Mouse (Mus musculus): ENCODE measurements at regions not wholly inside any gene's neighbourhood (a gene's known extent, or its start where the extent isn't known, plus 50 kb on each side); places are given as distances from the start of the nearest gene placed in this dataset.
"Not testable (repeated sequence)": the region's sequence is repeated elsewhere in the genome, so short reads cannot be mapped to it uniquely, and the experiment has no call there.

DNA sequence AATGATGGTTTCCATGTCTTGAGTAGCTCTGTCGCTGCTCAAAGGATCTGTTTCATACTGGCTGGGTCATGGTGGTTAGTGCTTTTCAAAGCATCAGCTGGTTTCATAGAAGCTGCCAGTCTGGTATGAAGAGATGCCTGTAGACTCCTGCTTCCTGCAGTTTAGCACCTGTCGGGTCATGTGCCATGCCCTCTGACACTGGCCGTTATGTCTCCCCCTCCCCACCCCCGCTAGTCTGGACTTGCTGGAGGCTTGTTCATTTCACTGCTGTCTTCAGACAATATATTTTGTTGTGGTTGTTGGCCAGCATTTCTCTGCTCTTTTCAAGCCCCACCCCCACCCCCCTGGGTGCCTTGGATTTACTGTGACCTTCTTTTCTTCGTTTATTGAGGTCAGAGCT is 450.1 kb downstream of the Tcerg1l start:
- Histone ChIP-seq H3K4me1 (no peaks in the 10 kb centered on the region), H3K9ac (no peak overlapping the region), H3K4me2 (no peak overlapping the region), H3K36me3 (no peaks in the 10 kb centered on the region), H3K4me3 (replicated peaks) (no peak overlapping the region), H3K27me3 (replicated peaks) (no peaks in the 10 kb centered on the region), H3K9me3 (no peaks in the 10 kb centered on the region), H3K27ac (no peak overlapping the region)
- no peak for ATAC-seq (ENCODE audit: insufficient read depth, low FRiP score, low read depth)
- WGBS, result 31% methylated on average over 5 of the region's 5 CpGs

DNA sequence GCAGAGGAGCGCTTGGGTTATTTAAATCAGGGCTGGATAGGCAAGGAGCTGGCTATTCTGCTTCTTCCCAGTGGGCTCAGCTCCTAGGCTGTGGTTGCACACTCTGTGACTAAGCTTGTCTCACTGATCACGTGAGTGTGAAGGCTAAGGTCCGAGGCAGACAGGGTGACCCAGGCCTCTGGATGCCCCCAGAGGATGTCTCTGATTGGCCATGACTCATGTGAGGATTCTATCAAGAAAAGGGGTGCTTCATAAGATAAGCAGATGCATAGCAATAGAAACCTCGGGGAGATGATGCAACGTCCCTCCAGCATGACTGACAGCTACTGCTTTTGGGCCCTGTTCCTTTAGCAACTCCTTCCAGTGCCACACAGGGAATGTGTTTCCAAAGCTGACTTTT is 440.2 kb downstream of the Tcerg1l start:
- Histone ChIP-seq H3K4me2 (no peak overlapping the region), H3K36me3 (no peaks in the 10 kb centered on the region), H3K27me3 (replicated peaks) (no peaks in the 10 kb centered on the region), H3K4me1 (no peaks in the 10 kb centered on the region), H3K27ac (no peak overlapping the region), H3K9me3 (no peaks in the 10 kb centered on the region), H3K9ac (no peak overlapping the region), H3K4me3 (replicated peaks) (no peak overlapping the region)
- no peak for ATAC-seq (ENCODE audit: insufficient read depth, low FRiP score, low read depth)
- WGBS, result 70% methylated on average over 5 of the region's 5 CpGs

DNA sequence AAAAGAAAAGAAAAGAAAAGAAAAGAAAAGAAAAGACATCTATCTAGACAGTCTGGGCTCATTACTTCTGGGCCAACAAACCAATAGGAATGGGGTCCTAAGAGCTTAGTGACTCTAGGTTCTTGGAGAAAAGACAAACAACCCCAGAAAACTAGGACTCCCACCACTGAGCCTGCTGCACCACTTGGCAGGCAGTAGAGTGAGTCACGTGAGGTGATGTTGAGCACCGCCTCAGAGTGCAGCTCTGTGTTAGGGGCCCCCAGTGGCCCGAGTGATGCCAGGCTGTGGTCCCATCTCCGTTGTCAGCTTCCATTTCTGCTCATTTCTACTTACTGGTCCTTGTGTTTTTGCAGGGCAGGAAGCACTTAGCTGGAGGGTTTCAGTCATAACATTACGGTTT is 439.7 kb downstream of the Tcerg1l start:
- no peak for ATAC-seq (ENCODE audit: insufficient read depth, low FRiP score, low read depth)
- Histone ChIP-seq H3K27ac (no peak overlapping the region), H3K9me3 (no peaks in the 10 kb centered on the region), H3K9ac (no peak overlapping the region), H3K4me2 (no peak overlapping the region), H3K27me3 (replicated peaks) (no peaks in the 10 kb centered on the region), H3K4me3 (replicated peaks) (no peak overlapping the region), H3K36me3 (no peaks in the 10 kb centered on the region), H3K4me1 (no peaks in the 10 kb centered on the region)
- 73% methylated on average over 5 of the region's 5 CpGs for WGBS

DNA sequence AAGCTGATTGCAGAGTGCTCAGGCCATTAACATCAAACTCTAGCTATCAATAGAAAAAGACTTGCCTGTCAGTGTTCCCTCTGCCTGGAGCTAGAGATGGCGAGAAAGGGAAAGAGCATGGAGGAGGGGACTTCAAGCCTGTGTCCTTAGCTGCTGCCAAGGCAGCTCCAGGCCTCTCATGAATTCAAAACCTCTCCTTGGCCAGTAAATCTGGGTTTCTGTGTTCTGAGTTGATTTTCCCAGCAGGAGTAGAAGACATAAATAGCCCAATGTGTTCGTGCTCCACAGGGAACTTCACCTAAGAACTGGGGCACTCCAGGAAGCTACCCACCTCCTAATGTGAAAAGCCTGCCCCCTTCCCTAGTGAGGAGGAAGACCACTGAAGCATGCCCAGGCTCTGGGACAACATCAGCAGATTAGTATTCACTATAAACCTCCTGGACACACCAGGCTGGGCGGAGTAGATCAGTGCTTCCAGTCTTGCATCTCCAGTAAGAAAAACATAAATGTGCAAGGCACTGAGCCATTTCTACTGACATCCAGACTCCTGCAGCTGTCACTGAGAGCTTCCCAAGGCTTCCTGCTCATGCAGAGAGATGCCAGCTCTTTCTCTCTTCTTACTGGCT is 433.9 kb downstream of the Tcerg1l start:
- Histone ChIP-seq H3K4me2 (no peak overlapping the region), H3K4me1 (no peaks in the 10 kb centered on the region), H3K9ac (no peak overlapping the region), H3K36me3 (no peaks in the 10 kb centered on the region), H3K27me3 (replicated peaks) (no peaks in the 10 kb centered on the region), H3K9me3 (no peaks in the 10 kb centered on the region), H3K4me3 (replicated peaks) (no peak overlapping the region), H3K27ac (no peak overlapping the region)
- ATAC-seq (ENCODE audit: insufficient read depth, low FRiP score, low read depth), result no peak
- WGBS, result 51% methylated on average over 3 of the region's 3 CpGs

GRCm38 (mm10) chr7:137974705-137975104 is 422.8 kb downstream of the Tcerg1l start:
- 89% methylated on average over 5 of the region's 5 CpGs for WGBS
- no peak for ATAC-seq (ENCODE audit: insufficient read depth, low FRiP score, low read depth)

DNA sequence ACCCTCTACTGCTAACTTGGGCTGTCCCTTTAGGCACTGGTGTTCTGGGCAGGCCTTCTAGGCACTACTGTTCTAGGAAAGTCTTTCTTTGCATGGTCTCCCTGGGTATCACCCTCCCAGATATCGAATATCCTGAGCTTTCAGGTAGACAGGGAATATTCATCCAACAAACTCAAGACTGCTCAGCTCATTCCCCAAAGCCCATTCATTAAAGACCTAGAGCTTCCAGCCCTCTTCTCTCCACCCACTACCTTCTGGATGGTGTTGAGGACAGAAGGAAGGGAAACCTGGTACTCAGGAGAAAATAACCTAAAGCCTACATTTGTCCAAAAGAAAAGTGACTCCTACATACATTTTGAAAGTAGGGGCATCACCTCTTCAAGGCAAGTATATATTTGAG is 420.0 kb downstream of the Tcerg1l start:
- no peaks in the 10 kb centered on the region for H3K36me3 ChIP-seq
- no peaks in the 10 kb centered on the region for H3K27me3 ChIP-seq (replicated peaks)
- H3K4me1 ChIP-seq, result no peaks in the 10 kb centered on the region
- no peak overlapping the region for H3K4me3 ChIP-seq (replicated peaks)
- H3K4me2 ChIP-seq, result no peak overlapping the region
- WGBS, result 68% methylated on average over 1 of the region's 1 CpGs
- H3K9ac ChIP-seq, result no peak overlapping the region
- no peak for ATAC-seq (ENCODE audit: insufficient read depth, low FRiP score, low read depth)
- H3K27ac ChIP-seq, result no peak overlapping the region
- no peaks in the 10 kb centered on the region for H3K9me3 ChIP-seq

More at GRCm38 (mm10) chr7:137974705-137975104, 422.8 kb downstream of the Tcerg1l start:
- Histone ChIP-seq H3K36me3 (no peaks in the 10 kb centered on the region), H3K4me1 (no peaks in the 10 kb centered on the region), H3K9me3 (no peaks in the 10 kb centered on the region), H3K4me3 (replicated peaks) (no peak overlapping the region), H3K9ac (no peak overlapping the region), H3K27me3 (replicated peaks) (no peaks in the 10 kb centered on the region), H3K4me2 (no peak overlapping the region), H3K27ac (no peak overlapping the region)

- Histone ChIP-seq H3K4me3 (replicated peaks) (no peak overlapping the region), H3K4me1 (no peaks in the 10 kb centered on the region), H3K4me2 (no peak overlapping the region), H3K9ac (no peak overlapping the region), H3K36me3 (no peaks in the 10 kb centered on the region), H3K27me3 (replicated peaks) (no peaks in the 10 kb centered on the region), H3K9me3 (no peaks in the 10 kb centered on the region), H3K27ac (no peak overlapping the region)
- WGBS, result 66% methylated on average over 4 of the region's 4 CpGs
- ATAC-seq (ENCODE audit: insufficient read depth, low FRiP score, low read depth), result no peak
These were observed 418.2 kb downstream of the Tcerg1l start for GRCm38 (mm10) chr7:137979361-137979760.

GRCm38 (mm10) chr7:138005806-138006205 is 391.7 kb downstream of the Tcerg1l start:
- Histone ChIP-seq H3K27me3 (replicated peaks) (no peaks in the 10 kb centered on the region), H3K4me2 (no peak overlapping the region), H3K9me3 (no peaks in the 10 kb centered on the region), H3K27ac (no peak overlapping the region), H3K36me3 (no peaks in the 10 kb centered on the region), H3K4me3 (replicated peaks) (no peak overlapping the region), H3K4me1 (no peaks in the 10 kb centered on the region), H3K9ac (no peak overlapping the region)
- no peak for ATAC-seq (ENCODE audit: insufficient read depth, low FRiP score, low read depth)
- WGBS, result 8% methylated on average over 3 of the region's 3 CpGs

DNA sequence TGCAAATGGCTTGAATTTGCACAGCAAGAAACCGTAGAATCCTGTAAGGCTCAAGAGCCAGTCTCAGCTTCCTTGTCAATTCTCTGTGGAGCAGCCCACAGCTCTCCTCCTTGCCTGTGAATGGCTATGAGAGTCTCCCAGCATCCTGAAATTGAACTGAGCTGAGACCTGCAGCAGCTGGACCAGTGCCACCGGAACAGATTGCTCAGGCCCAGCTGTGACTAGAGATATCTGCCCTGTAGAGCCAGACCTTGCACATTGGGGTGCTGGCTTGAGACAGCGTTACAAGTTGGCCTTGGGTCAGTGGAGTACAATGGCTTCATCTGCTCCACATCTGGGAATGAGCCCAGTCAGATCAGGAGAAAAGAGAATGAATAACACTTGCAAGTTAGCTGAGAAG is 390.6 kb downstream of the Tcerg1l start:
- 56% methylated on average over 3 of the region's 3 CpGs for whole genome bisulfite sequencing
- no peak for ATAC-seq (ENCODE audit: insufficient read depth, low FRiP score, low read depth)
- H3K4me3 ChIP-seq (replicated peaks), result no peak overlapping the region

DNA sequence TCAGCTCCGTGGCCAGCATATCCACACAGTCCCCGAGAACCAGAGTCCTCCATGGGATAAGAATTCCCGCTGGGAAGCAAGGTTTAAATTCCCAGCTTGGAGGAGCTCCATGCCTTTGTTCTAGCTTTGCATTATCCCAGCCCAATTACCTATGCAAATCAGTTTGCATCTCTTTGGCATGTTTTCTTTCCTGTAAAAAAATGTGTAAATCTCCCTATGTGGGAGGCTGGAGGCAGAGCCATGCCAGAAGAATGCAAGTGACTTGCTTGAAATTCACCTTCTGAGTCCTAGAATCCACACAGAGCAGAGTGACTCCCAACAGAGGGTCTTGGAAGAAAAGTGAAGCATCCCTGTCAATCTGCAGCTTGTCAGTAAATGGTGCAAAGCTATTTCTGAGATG is 388.9 kb downstream of the Tcerg1l start:
- no peak overlapping the region for H3K27ac ChIP-seq
- 55% methylated on average over 3 of the region's 3 CpGs for WGBS

More for the DNA sequence above, 390.6 kb downstream of the Tcerg1l start:
- no peaks in the 10 kb centered on the region for H3K36me3 ChIP-seq
- no peak overlapping the region for H3K27ac ChIP-seq
- no peaks in the 10 kb centered on the region for H3K4me1 ChIP-seq
- no peaks in the 10 kb centered on the region for H3K27me3 ChIP-seq (replicated peaks)
- no peaks in the 10 kb centered on the region for H3K9me3 ChIP-seq
- no peak overlapping the region for H3K9ac ChIP-seq
- no peak overlapping the region for H3K4me2 ChIP-seq

DNA sequence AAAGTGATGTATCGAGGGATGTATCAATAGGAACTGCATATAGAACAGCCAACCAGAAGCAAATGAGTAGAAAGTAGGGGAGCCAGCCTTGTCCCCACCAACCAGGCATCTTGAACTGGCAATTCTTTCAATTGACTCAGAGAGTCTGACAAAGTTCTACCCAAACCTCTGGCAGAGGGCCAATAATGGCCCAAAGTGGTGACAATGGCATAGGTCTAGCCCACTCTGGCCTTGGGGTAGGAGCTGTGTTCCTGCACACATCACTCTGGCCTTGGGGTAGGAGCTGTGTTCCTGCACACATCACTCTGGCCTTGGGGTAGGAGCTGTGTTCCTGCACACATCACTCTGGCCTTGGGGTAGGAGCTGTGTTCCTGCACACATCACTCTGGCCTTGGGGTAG is 373.5 kb downstream of the Tcerg1l start:
- H3K9ac ChIP-seq; H3K4me3 ChIP-seq (replicated peaks); H3K27ac ChIP-seq; H3K27me3 ChIP-seq (replicated peaks); H3K4me1 ChIP-seq; H3K9me3 ChIP-seq; H3K4me2 ChIP-seq; H3K36me3 ChIP-seq; ATAC-seq (ENCODE audit: insufficient read depth, low FRiP score, low read depth): not testable (repeated sequence)
- 94% methylated on average over 1 of the region's 1 CpGs for WGBS

More for the DNA sequence above, 388.9 kb downstream of the Tcerg1l start:
- no peak for ATAC-seq (ENCODE audit: insufficient read depth, low FRiP score, low read depth)
- Histone ChIP-seq H3K36me3 (no peaks in the 10 kb centered on the region), H3K9ac (no peak overlapping the region), H3K4me2 (no peak overlapping the region), H3K4me1 (no peaks in the 10 kb centered on the region), H3K9me3 (no peaks in the 10 kb centered on the region), H3K27me3 (replicated peaks) (no peaks in the 10 kb centered on the region), H3K4me3 (replicated peaks) (no peak overlapping the region)

DNA sequence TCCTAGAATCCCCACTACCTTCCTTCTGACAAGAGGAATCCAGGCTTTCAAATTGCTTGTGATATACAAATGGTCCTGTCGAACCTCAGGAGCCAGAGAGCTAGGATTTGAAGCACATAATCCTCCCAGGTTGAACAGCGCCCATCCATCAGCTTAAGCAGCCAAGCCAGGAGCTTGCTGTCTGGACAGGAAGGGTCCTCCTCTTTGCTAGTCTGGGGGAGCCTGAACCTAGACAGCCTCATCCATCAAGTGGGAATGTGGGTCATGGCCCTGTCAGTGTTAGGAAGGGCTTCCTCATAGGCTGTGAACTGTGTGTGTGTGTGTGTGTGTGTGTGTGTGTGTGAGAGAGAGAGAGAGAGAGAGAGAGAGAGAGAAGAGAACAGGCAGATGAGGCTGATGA is 345.8 kb downstream of the Tcerg1l start:
- H3K9ac ChIP-seq, result no peak overlapping the region
- ATAC-seq (ENCODE audit: insufficient read depth, low FRiP score, low read depth), result no peak
- no peaks in the 10 kb centered on the region for H3K27me3 ChIP-seq (replicated peaks)
- H3K4me1 ChIP-seq, result no peaks in the 10 kb centered on the region
- H3K4me3 ChIP-seq (replicated peaks), result no peak overlapping the region
- no peak overlapping the region for H3K4me2 ChIP-seq
- no peaks in the 10 kb centered on the region for H3K36me3 ChIP-seq
- H3K9me3 ChIP-seq, result no peaks in the 10 kb centered on the region
- 20% methylated on average over 2 of the region's 2 CpGs for WGBS
- H3K27ac ChIP-seq, result no peak overlapping the region

GRCm38 (mm10) chr7:138054756-138055155 is 342.8 kb downstream of the Tcerg1l start:
- no peak overlapping the region for H3K27ac ChIP-seq
- H3K36me3 ChIP-seq, result no peaks in the 10 kb centered on the region
- ATAC-seq (ENCODE audit: insufficient read depth, low FRiP score, low read depth), result no peak
- no peaks in the 10 kb centered on the region for H3K9me3 ChIP-seq
- 75% methylated on average over 8 of the region's 8 CpGs for WGBS
- no peak overlapping the region for H3K4me3 ChIP-seq (replicated peaks)
- no peak overlapping the region for H3K9ac ChIP-seq
- no peak overlapping the region for H3K4me2 ChIP-seq
- H3K4me1 ChIP-seq, result no peaks in the 10 kb centered on the region
- H3K27me3 ChIP-seq (replicated peaks), result no peaks in the 10 kb centered on the region

Data from stomach, embryonic 15.5 days (tissue).